Mouse (Mus musculus): ENCODE data around the gene Tgfbrap1. TPM values are rescaled to one million over a fixed set of nuclear protein-coding genes. Genes with fewer than 3 reads are reported as not detected.

Tgfbrap1 gene
- polyA plus RNA-seq, 1 experiment from 2014 or later: 7.5 TPM

DNA sequence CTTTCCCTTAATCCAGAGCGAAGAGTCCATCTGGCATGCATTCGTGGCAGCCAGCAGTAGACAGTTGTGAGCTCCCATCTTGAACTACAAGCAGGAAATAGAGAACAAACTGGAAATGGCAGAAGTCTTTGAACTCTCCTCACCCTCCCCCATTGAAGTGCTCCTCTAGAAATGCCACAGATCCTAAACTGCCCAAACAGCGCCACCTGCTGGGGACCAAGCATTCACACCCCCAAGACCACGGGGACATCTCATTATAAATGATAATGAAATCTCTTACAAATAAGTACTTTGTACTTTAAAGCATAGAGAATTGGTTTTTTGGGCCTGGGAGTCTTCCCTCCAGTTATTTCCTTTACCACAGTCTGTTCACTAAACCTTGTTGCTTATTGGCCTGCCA is 12.1 kb upstream of the Tgfbrap1 start:
- no peak overlapping the region for H3K9ac ChIP-seq (ENCODE audit: low read length)
- H3K27me3 ChIP-seq (ENCODE audit: control insufficient read depth, insufficient read depth, low read length): no peaks in the 10 kb centered on the region
- H3K27ac ChIP-seq (replicated peaks in 1 of 2; ENCODE audit: control insufficient read depth in 1 of 2, insufficient read depth in 1 of 2, low read depth in 2 of 2, low read length in 2 of 2): no peak overlapping the region
- H3K4me3 ChIP-seq (ENCODE audit: control insufficient read depth in 1 of 2, insufficient read depth in 1 of 2, low read depth in 1 of 2, low read length in 2 of 2): no peak overlapping the region
- H3K36me3 ChIP-seq (ENCODE audit: control insufficient read depth, insufficient read depth, low read length): peaks cover 68% of the 10 kb centered on the region
- no peaks in the 10 kb centered on the region for H3K9me3 ChIP-seq (ENCODE audit: control insufficient read depth, low read length)
- WGBS: 47% methylated on average over 4 of the region's 4 CpGs
- peaks cover 0 to 7% of the 10 kb centered on the region in 2 experiments; a peak in 1 of 4 replicates for H3K4me1 ChIP-seq (ENCODE audit: control insufficient read depth in 2 of 2, insufficient read depth in 2 of 2, low read length in 2 of 2)
- no peak for ATAC-seq (ENCODE audit: insufficient number of reproducible peaks, insufficient read depth, low FRiP score, low read depth)
- H3K4me2 ChIP-seq (ENCODE audit: low read length): no peak overlapping the region

DNA sequence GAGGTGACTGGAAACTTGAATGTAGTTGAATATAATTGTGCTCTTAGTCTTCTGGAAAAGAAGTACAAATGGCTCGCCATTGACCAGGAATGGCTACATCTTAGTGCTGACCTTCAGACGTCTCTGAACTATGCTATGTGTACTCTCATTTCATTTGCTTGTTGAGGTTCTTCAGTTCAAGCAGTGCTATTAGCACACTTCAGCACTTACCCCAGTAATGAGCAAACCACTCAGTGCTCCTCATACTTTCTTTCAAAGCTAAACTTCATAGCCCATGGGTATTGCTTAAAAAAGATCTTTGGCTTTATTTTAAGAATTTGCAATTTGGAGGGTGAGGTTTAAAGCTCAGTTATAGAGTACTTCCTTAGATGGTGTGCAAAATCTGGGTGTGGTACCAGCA is 10.3 kb upstream of the Tgfbrap1 start:
- Histone ChIP-seq H3K9me3 (ENCODE audit: control insufficient read depth, low read length) (no peaks in the 10 kb centered on the region), H3K27me3 (ENCODE audit: control insufficient read depth, insufficient read depth, low read length) (no peaks in the 10 kb centered on the region), H3K27ac (replicated peaks in 1 of 2; ENCODE audit: control insufficient read depth in 1 of 2, insufficient read depth in 1 of 2, low read depth in 2 of 2, low read length in 2 of 2) (no peak overlapping the region), H3K4me2 (ENCODE audit: low read length) (no peak overlapping the region), H3K4me3 (ENCODE audit: control insufficient read depth in 1 of 2, insufficient read depth in 1 of 2, low read depth in 1 of 2, low read length in 2 of 2) (no peak overlapping the region), H3K36me3 (ENCODE audit: control insufficient read depth, insufficient read depth, low read length) (peaks cover 57% of the 10 kb centered on the region), H3K4me1 (ENCODE audit: control insufficient read depth in 2 of 2, insufficient read depth in 2 of 2, low read length in 2 of 2) (peaks cover 0 to 5% of the 10 kb centered on the region in 2 experiments; a peak in 1 of 4 replicates), H3K9ac (ENCODE audit: low read length) (no peak overlapping the region)
- 76% methylated on average over 2 of the region's 2 CpGs for WGBS
- ATAC-seq (ENCODE audit: insufficient number of reproducible peaks, insufficient read depth, low FRiP score, low read depth): no peak

DNA sequence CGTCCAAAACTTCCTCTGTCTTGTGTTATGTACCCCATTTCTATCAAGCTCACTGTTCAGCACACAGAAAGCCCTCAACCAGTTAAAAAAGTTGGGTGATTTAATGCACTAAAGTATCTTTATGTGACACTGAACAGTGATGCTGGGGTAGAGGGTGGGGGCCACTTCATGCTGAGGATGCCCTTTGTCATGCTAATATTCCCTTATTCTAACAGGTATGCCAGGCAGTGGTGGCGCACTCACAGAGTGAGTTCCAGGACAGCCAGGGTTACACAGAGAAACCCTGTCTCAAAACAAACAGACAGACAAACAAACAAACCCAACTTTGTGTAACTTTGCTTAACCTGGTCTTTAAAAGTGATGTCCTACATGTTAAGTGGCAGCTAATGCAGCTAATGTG is 4.2 kb downstream of the Tgfbrap1 start:
- Histone ChIP-seq H3K27me3 (ENCODE audit: control insufficient read depth, insufficient read depth, low read length) (no peaks in the 10 kb centered on the region), H3K9me3 (ENCODE audit: control insufficient read depth, low read length) (no peaks in the 10 kb centered on the region), H3K9ac (ENCODE audit: low read length) (no peak overlapping the region), H3K4me1 (ENCODE audit: control insufficient read depth in 2 of 2, insufficient read depth in 2 of 2, low read length in 2 of 2) (peaks cover 4 to 21% of the 10 kb centered on the region in 2 experiments), H3K4me2 (ENCODE audit: low read length) (no peak overlapping the region), H3K4me3 (ENCODE audit: control insufficient read depth in 1 of 2, insufficient read depth in 1 of 2, low read depth in 1 of 2, low read length in 2 of 2) (no peak overlapping the region), H3K27ac (replicated peaks in 1 of 2; ENCODE audit: control insufficient read depth in 1 of 2, insufficient read depth in 1 of 2, low read depth in 2 of 2, low read length in 2 of 2) (no peak overlapping the region), H3K36me3 (ENCODE audit: control insufficient read depth, insufficient read depth, low read length) (peaks cover 8% of the 10 kb centered on the region; the same call in 1 of the 2 replicates)
- WGBS: 89% methylated on average over 2 of the region's 2 CpGs
- no peak for ATAC-seq (ENCODE audit: insufficient number of reproducible peaks, insufficient read depth, low FRiP score, low read depth)

DNA sequence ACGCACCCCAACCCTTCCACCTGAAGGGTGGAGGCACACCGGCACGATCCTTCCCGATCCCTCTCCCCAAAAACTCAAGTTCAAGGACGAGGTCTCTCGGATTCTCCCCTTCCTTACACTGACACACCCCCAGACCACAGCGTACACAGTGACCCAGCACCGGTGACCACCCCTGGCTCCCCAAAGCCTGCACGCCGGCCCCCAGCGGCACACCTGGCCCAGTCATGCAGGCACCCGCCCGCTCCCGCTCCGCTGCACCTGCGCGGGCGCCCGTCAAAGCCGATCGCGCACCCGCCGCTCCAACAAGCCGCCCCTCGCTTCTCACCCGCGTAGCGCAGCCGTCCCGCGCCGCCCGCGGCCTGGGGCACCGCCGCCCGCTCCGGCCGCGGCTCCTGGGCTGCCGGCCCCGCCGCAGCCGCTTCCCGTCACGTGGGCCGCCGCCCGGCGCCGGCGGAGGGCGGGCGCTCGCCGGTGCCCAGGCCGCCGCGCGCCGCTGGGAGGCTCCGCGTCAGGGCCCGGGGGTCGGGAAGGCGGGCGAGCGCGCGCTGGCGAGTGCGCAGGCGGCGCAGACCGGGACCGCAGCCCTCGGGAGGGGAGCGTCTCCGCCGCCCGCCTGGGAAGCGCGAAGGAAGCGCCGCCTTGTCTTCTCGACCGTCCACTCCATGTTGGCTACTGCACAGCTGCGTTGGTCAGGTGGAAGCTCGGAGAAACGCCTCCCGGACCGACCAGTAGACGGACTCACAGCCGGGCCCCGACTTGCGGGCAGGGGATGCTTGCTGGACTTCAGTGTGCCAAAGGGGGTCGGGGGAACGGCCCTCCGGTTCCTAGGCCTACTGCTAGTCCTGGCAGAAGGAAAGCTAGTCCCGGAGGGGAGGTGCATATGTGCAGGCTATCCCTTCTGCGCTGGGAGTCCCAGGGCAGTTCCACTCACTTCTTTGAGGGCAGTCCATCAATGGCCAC is 6.1 kb downstream of the Tgfbrap1 start:
- Histone ChIP-seq H3K4me3 (ENCODE audit: control insufficient read depth in 1 of 2, insufficient read depth in 1 of 2, low read depth in 1 of 2, low read length in 2 of 2) (peak overlapping the region; percentile 82 to 88), H3K4me1 (ENCODE audit: control insufficient read depth in 2 of 2, insufficient read depth in 2 of 2, low read length in 2 of 2) (peaks cover 4 to 17% of the 10 kb centered on the region in 2 experiments), H3K4me2 (ENCODE audit: low read length) (peak overlapping the region; percentile 88), H3K9me3 (ENCODE audit: control insufficient read depth, low read length) (no peaks in the 10 kb centered on the region), H3K36me3 (ENCODE audit: control insufficient read depth, insufficient read depth, low read length) (peaks cover 8% of the 10 kb centered on the region; the same call in 1 of the 2 replicates), H3K27me3 (ENCODE audit: control insufficient read depth, insufficient read depth, low read length) (no peaks in the 10 kb centered on the region), H3K27ac (replicated peaks in 1 of 2; ENCODE audit: control insufficient read depth in 1 of 2, insufficient read depth in 1 of 2, low read depth in 2 of 2, low read length in 2 of 2) (peak overlapping the region; percentile 66 to 86), H3K9ac (ENCODE audit: low read length) (peak overlapping the region; percentile 92)
- peak; percentile 80 for ATAC-seq (ENCODE audit: insufficient number of reproducible peaks, insufficient read depth, low FRiP score, low read depth)
- WGBS: under 1% methylated on average over 76 of the region's 102 CpGs

DNA sequence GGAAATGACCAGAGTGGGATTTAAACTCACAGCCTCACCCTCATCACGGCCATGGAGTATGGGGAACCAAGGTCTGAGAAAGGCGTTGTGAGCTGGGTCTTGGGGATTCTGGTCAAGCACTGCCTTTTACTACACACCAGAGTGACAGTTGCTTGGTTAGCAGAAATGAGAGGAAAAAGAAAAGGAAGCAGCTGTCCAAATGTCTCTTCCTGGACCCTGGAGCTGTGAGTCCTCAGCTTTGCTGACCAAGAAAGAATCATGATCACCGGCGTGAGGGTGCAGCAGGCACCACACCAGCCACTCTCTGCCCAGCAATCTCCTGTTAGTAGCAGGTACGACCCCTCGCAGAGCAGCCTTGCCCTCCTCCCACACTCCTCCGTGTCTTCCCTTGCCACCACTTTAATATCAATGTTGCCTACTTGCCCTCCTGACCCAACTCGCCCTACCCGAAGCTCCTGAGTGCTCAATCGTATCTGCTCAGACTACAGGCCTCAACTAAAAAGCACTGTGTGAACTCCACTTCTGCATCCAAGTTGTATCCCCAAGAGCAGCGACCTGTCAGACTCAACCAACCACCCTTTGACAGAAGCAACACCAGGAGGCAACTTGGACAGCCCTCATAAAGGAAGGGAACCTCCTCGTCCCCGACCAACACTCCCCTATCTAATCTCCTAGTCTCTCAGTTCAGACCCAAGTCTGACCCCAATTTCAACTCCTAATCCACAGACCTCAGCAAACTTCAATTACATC is 7.0 kb downstream of the Tgfbrap1 start:
- Histone ChIP-seq H3K4me3 (ENCODE audit: control insufficient read depth in 1 of 2, insufficient read depth in 1 of 2, low read depth in 1 of 2, low read length in 2 of 2) (peak overlapping the region; percentile 82 to 88), H3K9ac (ENCODE audit: low read length) (peak overlapping the region; percentile 92), H3K9me3 (ENCODE audit: control insufficient read depth, low read length) (no peaks in the 10 kb centered on the region), H3K4me2 (ENCODE audit: low read length) (peak overlapping the region; percentile 88), H3K36me3 (ENCODE audit: control insufficient read depth, insufficient read depth, low read length) (peaks cover 8% of the 10 kb centered on the region; the same call in 1 of the 2 replicates), H3K27ac (replicated peaks in 1 of 2; ENCODE audit: control insufficient read depth in 1 of 2, insufficient read depth in 1 of 2, low read depth in 2 of 2, low read length in 2 of 2) (peak overlapping the region in 1 of 2 experiments; percentile 86; a peak in 1 of 4 replicates), H3K4me1 (ENCODE audit: control insufficient read depth in 2 of 2, insufficient read depth in 2 of 2, low read length in 2 of 2) (peaks cover 4 to 14% of the 10 kb centered on the region in 2 experiments), H3K27me3 (ENCODE audit: control insufficient read depth, insufficient read depth, low read length) (no peaks in the 10 kb centered on the region)
- 41% methylated on average over 13 of the region's 13 CpGs for WGBS
- no peak for ATAC-seq (ENCODE audit: insufficient number of reproducible peaks, insufficient read depth, low FRiP score, low read depth)

DNA sequence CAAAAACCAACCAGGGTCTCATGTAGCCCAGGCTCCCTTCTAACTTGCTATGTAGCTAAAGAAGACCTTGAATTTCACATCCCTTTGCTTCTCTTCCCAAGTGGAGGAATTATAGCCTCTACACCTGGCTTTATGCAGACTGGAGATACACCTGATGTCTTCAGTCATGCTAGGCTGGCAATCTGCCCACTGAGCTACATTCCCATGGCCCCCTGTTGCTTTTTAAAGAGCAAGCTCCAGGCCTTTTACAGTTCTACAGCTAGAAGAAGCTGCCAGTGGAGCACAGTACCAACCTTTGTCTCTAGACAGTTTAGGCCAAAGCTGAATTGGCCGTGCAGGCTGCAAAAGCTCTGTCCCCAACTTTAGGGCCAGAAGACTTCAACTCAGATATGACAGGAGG is 8.0 kb downstream of the Tgfbrap1 start:
- H3K4me3 ChIP-seq (ENCODE audit: control insufficient read depth in 1 of 2, insufficient read depth in 1 of 2, low read depth in 1 of 2, low read length in 2 of 2): no peak overlapping the region
- ATAC-seq (ENCODE audit: insufficient number of reproducible peaks, insufficient read depth, low FRiP score, low read depth): no peak
- H3K9me3 ChIP-seq (ENCODE audit: control insufficient read depth, low read length): no peaks in the 10 kb centered on the region
- H3K4me1 ChIP-seq (ENCODE audit: control insufficient read depth in 2 of 2, insufficient read depth in 2 of 2, low read length in 2 of 2): peaks cover 4 to 14% of the 10 kb centered on the region in 2 experiments
- no peak overlapping the region for H3K9ac ChIP-seq (ENCODE audit: low read length)
- no peak overlapping the region for H3K27ac ChIP-seq (replicated peaks in 1 of 2; ENCODE audit: control insufficient read depth in 1 of 2, insufficient read depth in 1 of 2, low read depth in 2 of 2, low read length in 2 of 2)
- no peaks in the 10 kb centered on the region for H3K27me3 ChIP-seq (ENCODE audit: control insufficient read depth, insufficient read depth, low read length)
- WGBS: 76% methylated on average over 1 of the region's 1 CpGs
- H3K36me3 ChIP-seq (ENCODE audit: control insufficient read depth, insufficient read depth, low read length): peaks cover 5% of the 10 kb centered on the region; the same call in 1 of the 2 replicates
- H3K4me2 ChIP-seq (ENCODE audit: low read length): no peak overlapping the region

DNA sequence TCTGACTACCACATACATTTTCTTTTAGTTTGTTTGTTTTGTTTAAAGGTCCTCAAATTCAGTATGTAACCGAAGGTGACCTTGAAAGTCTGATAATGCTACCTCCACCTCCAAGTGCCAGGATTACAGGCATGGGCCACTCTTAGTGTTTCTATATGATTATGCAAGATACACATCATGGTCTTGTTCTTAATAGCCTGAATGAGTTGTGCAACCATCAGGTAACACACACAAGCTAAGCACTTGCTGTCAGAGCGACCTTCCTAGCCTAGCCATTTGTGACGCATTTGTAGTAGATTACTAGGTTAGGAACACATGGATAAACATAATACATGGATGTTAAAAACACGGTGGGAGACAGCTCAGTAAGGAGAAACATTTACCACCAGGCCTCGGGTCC is 15.5 kb downstream of the Tgfbrap1 start:
- H3K4me2 ChIP-seq (ENCODE audit: low read length): no peak overlapping the region
- 81% methylated on average over 5 of the region's 5 CpGs for WGBS
- no peak overlapping the region for H3K27ac ChIP-seq (replicated peaks in 1 of 2; ENCODE audit: control insufficient read depth in 1 of 2, insufficient read depth in 1 of 2, low read depth in 2 of 2, low read length in 2 of 2)
- H3K36me3 ChIP-seq (ENCODE audit: control insufficient read depth, insufficient read depth, low read length): no peaks in the 10 kb centered on the region
- H3K27me3 ChIP-seq (ENCODE audit: control insufficient read depth, insufficient read depth, low read length): no peaks in the 10 kb centered on the region
- H3K9me3 ChIP-seq (ENCODE audit: control insufficient read depth, low read length): 0 out of 2 replicates have a peak, but pooled peaks cover 2% of the 10 kb centered on the region
- H3K4me1 ChIP-seq (ENCODE audit: control insufficient read depth in 2 of 2, insufficient read depth in 2 of 2, low read length in 2 of 2): no peaks in the 10 kb centered on the region
- H3K4me3 ChIP-seq (ENCODE audit: control insufficient read depth in 1 of 2, insufficient read depth in 1 of 2, low read depth in 1 of 2, low read length in 2 of 2): no peak overlapping the region
- H3K9ac ChIP-seq (ENCODE audit: low read length): no peak overlapping the region
- ATAC-seq (ENCODE audit: insufficient number of reproducible peaks, insufficient read depth, low FRiP score, low read depth): no peak
